Mouse (Mus musculus) lung, postnatal 36 days (tissue): ENCODE results near the gene Filip1l.

ENCODE experiments used
- DNase-seq: peaks from one replicate; pipeline ENCODE4 v3.0.0; 2022; ENCODE audit warnings: mixed read lengths

Filip1l gene

DNA sequence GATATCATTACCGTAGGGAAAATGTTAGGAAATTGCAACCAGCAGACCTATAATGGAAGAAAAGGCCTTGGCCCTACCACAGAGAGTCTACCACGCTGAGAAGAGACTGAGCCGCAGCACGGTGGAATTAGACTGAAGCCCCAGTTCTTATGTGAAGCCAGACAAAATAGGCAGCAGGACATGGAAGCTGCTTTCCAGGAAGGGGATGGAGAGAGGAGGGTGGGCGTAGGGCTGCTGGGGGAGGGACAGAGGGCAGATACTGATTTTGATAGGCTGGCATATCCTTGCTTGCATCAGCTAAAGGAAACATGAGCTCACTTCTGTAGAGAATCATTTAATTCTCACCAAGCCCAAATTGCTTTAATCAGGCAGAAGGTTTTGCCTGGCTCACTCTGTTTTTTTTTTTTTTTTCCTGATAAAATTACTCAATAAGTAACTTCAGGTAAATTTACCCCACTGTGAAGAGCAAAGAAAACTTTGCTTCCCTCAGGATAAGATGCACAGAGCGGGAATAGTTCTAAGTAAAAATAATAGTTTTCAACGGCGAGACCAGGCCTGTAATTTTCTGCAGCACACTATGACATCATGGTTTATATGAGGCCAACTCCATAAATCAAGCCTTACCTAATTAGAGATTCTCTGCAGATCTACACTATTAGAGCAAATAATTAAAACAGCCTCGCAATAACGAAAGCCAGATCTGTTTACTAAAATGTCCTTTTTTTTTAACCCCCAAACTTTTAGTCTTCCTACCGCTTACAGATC, 84.8 kb downstream of the Filip1l start:
- no peak for DNase-seq

DNA sequence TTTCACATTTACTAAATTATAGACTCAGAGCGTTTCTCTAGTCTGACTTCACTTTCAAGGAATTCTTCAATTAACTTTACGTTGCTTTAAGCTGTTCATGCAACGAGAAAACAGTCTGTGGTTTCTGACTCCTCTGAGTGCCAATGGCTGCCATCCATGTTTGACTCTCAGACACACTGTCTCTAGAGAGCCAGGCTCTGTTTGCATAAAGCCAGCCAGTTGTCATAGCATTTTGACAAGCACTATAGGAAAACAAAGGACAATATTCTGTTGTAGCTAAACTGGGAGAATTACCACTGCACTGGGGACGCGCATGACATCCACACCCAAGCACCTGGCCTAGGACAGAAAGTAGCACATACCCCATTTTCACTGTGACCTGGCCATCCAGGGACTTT, 85.4 kb downstream of the Filip1l start:
- no peak for DNase-seq

DNA sequence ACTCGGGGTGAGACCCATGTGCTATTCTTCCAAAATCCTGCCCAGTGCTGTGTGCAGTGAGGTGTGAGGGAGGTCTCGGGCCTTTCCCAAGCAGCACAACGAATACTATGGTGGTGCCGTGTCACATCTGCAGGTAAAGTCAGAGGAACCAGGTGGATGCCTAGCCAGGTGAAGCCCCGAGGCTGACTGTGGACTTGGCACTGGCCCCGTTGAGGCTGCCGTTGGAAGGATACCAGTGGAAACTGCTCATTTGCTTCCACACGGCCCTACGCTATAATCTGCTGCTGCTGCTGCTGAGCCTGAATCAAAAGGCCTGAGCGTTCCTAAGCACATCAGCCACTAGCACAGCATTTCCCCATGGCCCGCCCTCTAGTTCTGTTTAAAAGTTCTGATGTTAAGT, 86.3 kb downstream of the Filip1l start:
- no peak for DNase-seq

DNA sequence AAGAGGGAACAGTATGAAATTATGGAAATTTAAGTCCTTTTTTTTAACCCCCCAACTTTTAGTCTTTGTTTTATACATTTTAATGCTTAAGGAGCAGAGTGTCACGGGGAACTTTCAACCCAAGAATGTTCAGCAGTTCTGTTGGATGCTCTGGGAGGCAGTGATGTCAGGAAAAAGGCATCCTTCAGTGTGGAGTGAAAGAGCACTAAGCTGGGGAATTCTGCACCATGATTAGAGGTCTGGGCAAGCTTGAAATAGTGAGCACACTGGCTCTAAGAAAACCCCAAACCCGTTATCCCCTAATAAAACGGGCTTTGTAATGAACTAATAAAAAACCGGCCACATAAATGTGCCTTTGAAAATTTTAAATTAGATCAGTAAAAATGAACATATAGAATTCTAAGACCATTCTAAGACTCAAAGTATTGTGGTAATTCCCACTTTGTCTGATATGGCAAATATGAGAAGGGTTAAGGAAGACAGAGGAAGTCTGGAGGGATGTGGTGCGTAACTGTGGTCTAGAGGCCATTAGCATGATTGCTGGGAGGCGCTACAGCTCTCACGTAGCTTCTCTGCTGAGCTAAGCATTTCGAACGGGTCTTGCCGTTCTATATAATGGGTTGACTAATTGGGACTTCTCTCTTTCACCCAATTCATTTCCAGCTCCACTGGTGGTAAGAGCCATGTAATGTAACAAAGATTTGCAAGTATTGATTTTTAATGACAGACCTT, 88.0 kb downstream of the Filip1l start:
- DNase-seq, result no peak

DNA sequence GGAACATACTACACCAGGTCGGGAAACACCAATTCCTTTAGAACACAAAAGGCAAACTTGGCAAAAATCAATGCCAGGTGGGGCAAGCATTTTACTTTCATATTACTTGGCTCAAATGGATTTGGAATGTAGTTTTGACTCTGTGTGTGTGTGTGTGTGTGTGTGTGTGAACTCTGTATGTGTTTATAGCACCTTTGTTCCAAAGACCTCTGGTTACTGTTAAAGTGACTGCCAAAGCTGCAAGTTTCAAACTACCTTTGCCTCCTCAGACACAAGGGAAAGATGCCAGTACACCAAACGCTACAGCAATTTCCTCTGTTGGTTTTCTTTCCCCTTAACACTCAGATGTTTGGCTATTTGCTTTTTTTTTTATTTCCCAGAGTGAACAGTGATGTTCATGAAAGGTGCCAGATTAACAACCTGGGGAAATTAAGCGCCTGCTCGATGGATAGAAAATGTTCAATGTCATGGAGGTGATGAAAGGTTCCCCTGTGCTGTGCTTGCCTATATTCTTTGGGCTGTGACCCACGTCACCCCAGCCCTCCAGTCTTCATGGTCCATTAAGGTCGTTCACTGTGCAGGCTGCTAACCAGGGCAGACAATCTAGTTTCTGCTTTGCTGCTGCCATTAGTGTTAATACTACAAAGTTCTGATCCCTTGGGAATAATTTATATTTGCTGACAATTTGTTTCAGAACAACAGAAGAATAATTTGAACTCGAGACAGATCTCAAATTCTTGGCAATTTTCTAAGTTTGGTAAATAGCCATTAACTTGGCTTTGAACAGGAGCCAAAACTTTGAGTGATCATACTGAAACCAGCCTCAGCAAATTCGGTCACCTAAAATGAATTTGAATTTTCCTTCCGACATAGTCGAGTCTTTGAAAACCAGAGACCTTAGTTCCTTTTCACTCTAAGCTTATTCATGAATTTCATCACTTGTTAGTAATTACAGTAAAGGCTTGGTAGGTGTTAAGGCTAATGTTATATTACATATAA, 92.5 kb downstream of the Filip1l start:
- no peak for DNase-seq

DNA sequence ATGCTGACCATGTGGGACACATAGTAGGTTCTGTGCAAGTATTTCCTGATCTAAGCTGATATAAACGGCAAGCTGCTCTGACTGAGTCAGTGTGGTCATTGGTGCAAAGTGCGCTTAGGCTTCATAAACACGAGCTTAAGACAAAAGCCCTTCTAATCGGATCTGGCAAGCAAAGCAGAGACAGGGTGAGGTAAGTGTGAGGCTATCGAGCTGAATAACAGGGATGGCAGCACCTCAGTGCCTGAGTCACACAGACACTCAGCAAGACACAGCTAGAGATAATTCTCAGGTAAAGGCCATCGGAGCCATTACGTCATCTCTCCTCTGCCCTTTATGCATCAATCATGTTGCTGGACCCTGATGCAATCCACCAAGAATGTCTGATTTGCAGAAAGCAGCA, 100.1 kb downstream of the Filip1l start:
- no peak for DNase-seq

DNA sequence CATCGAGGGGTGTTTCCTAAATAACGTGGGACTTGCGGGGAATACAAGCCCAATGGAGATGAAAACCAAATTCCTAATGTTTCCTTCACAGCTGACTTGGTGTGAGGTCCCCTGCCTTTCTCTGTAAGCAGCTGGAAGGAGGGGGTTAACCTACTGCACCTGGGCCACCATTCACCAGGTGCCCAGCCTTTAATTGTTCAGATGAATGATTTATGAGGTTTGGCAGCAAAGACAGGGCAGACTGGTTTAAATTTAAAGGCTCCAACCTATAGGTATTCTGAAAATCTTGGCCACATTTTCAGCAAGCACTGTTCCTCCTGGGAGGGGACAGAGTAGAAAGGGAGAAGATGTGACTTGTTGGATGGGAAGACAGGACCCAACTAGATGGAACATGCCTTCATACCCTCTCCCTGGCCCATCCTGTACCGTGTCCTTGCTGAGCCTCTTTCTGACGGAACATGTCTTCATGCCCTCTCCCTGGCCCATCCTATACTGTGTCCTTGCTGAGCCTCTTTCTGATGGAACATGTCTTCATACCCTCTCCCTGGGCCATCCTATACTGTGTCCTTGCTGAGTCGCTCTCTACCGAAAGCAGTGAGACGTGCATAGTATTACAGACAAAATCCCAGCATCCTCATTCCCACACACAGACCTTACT, 101.3 kb downstream of the Filip1l start:
- DNase-seq, result no peak

DNA sequence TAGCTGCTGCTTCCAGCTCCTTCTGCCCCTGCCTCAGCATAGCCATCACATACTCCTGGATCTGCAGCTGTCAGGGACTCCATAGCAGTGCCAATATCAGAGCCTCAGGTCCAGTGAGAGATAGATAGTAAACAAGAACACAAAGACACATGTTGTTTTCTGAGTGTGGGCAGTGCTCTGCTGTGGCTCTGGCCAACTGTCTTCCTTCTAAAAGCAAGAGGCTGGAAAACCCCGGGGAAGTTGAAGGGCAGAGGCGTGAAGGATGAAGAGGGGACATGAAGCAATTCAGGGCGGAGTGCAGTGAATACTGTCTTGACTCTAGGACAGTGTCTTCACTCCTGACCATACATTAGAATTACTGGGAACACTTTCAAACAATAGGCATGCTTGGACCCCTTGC, 102.7 kb downstream of the Filip1l start:
- DNase-seq, result no peak

DNA sequence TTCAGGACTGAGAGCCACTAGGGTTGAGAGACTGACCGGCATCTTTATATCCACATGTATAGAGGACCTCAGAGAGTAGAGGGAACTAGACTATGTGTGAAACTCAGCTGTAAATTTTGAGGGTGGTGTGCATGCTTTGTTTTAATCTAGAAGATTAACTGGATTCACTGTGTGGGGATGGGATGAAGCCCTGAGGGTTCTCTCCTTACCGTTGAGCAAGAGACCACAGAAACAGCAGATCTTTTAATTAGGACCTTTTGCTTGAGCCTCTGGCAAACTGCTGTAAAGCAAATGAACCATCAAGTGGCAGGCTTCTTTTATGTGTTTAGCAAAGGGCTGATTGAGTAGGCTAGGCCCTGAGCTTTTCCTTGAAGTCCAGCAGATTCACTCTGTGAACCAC, 103.1 kb downstream of the Filip1l start:
- DNase-seq, result no peak

DNA sequence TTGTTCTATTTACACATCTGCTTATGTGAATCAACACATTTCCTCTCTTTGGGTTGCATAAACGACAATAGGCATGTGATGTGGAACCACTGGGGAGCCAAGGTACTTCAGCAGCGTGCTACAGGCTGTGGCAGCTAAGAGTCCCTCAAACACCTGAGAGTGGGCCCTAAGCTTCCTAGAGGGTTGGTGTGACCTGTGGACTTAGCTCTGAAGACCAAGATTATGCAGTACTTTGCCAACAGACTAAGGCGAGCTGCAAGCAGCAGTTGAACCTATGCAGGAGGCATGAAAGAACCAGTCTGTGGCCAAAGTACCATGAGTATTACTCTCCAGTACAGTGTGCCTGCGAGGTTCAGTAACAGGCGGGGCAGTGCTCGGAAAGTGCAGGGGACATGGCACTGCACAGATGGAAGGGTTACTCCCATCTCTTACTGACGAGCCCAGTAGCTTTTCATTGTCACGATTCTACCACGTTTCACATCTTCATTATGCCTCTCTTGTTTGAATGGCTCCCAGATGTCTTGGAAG, 112.6 kb downstream of the Filip1l start:
- no peak for DNase-seq

DNA sequence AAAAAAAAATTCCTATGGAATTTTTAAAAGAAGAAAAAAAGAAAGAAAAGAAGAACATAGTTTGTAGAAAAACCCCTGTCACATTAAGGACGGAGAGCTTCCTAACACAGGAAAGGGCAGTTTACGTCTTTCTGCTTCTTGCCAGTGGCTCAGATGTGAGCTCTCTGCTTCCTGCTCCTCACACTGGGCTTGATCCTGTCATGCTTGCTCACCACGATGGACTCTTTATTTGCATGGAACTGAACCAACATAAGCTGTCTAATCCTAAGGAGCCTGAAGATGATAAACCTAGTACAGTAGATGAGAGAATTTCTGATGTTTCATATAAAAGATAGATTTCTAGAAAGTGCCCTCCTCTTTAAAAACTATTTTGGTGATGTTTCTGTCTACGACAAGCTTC, 116.4 kb downstream of the Filip1l start:
- no peak for DNase-seq

DNA sequence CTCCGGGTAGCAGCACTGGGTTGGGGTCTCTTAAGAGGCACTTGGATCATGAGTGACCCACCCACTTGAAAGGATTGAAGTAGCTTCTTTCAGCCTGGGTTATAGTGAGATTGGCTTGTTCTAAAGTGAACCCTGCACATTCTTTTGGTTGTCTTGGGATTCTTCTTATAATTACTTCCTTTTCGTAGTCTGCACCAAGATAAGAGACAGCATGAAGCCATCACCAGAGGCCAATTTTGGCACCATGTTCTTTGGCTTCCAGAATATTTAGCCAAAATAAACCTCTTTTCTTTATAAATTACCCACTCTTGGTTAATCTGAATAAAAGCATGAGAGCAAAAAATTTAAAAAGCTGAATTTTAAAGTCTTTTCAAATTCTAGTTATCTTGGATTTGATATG, 117.0 kb downstream of the Filip1l start:
- no peak for DNase-seq

DNA sequence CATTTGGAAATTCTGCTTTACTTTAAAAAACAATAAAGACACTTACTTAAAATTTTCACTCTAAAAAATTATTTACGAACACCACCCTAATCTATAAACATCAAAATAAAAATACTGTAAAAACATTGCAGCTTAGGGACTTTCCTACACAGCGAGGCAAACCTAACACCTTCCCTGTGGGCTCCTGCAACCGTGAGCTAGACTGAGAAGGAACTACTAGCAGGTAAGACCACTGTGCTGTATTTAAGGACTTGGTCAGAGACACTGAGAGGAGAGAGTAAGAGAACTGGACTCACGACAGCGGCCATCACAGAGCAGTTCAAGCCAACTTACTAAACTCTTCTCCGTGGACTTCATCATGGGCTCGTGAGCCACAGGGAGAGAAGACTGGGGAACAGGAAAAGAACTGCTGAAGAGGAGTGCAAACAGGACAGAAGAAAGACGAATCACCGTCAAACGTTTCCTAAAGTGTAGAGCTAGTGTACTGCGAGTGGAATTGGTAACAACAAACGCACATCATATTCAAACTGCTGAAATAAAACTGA, 117.5 kb downstream of the Filip1l start:
- no peak for DNase-seq

DNA sequence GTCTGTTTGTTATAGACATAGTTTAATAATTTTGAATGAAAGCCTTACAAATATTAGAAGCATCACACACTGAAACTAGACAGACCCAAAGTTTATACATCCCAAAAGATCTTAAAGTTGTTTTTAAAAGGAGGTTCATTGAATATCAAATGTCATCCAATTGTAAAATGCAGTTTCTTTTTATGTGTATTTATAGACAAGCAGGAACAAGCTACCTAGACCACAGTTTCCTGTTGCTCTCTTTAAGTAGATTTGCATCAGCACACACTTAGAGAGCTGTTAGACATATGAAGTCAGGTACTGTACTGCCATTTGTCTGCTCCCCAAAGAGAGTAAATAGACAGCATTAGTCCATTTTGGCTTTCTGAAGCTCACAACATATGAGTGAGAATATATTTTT, 118.2 kb downstream of the Filip1l start:
- no peak for DNase-seq

DNA sequence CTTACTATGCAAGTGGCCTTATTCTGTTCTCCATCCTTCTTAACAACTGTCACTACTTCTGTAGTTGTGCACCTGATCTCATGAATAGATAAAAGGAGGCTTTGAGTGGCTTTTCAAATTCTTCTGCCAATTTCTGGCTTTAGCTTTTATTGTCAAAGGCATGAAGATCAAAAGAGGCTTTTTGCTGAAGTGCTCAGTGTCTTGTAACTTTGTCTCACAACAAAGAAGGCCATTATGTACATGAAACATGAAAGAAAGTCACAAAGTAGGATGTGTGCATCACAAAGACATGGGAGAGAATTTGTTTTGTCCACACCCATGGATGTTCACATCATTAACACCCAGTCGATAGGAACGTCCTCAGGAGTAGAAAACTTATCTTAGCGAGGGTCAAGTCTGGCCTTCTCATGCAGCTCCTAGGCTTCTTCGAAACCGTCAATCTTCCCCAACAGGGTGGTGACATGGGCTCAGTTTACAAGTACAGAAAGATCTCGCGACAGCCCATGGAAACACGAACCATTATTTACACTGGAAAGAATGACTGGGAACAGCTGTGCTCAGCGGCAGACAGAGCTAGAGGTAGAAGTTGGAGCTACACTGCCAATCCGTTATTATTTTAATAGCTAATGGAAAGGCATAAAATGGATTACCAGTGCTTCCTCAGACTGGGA, 120.7 kb downstream of the Filip1l start:
- DNase-seq, result no peak

DNA sequence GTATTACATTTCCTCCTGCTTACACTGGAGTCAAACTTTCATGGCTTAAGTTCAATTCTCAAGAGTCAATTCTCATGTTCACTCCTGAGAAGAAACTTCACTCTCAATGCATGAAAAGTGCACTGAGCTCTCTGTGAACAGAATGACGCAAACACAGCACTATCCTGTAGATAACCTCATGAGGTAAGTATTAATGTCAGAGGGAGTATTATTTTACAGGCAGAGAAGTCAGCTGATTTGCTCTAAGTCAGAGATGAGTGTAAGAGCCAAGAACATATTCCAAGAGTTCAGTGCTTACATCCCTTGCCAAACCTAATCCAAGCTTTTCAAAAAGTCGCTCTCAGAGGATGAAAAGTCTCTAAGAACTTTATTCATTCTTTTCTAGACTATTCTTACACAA, 125.6 kb downstream of the Filip1l start:
- no peak for DNase-seq

DNA sequence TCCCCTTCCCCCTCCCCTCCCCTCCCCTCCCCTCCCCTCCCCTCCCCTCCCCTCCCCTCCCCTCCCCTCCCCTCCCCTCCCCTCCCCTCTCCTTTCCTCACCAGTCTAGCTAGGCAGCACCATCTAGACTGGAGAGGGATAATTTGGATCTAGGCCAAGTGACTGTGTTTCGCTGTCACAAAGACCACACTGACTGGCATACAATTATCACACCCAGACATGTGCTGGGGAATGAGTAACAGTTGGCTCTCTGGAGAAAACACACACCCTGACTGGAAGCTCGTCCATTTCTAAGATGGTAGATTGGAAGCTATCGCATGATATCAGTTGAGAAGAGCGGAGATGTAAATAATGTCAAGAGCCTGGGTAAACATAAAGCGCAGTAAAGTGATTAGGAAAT, 126.9 kb downstream of the Filip1l start:
- DNase-seq, result no peak

DNA sequence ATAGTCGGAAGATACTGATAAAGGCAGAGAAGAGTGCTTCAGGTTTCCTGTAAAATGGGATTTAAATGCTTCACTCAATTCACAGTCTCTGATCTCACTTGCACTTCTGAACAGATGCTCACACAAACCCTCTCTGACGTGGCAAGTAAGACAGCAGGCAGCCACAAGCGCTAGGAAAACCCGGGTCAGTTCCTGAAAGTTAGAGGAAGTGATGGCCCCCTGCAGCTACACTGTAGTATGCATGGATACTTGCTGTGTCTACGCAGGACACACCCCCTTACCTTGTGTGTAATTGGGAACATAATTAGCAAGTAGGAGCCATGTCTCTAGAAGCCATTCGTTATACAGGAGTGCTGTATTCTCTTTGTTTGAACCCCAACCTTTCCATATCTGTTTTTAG, 129.4 kb downstream of the Filip1l start:
- DNase-seq, result no peak

DNA sequence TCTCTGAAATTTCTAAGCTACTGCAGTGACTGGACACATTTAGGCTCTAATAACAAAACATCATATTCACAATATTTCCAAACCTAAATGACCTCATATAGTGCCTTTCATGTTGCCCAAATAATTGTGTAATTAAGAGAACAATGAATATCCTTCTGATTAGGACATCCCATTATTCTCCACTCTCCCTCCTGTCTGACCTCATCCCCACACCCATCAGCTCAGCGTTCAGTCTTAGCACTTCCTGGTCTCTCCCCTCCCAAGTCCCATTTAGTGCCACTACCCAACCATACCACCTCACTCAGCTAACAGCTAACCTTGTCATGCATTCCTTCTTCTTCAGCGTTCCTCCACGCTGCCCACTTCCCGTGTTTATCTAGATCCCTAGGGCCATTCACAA, 130.0 kb downstream of the Filip1l start:
- DNase-seq, result no peak

DNA sequence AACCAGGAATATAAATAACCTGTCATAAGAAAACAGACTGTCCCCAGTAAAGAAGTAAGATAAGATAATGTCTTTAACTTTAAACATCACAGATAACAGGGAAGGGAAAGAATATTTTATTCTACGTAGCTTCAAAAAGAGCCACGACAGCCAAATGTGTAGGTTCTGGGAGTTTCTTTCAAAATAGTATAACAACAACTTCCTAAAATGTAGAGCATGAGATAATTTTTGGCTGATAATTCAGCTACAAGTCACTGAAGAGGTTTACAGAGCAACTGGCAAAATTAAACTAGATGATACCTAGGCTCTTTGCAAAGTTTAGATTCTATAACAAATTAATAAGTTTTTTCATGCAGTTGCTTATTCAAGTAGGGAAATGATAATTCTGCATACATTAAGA, 130.6 kb downstream of the Filip1l start:
- DNase-seq, result no peak

DNA sequence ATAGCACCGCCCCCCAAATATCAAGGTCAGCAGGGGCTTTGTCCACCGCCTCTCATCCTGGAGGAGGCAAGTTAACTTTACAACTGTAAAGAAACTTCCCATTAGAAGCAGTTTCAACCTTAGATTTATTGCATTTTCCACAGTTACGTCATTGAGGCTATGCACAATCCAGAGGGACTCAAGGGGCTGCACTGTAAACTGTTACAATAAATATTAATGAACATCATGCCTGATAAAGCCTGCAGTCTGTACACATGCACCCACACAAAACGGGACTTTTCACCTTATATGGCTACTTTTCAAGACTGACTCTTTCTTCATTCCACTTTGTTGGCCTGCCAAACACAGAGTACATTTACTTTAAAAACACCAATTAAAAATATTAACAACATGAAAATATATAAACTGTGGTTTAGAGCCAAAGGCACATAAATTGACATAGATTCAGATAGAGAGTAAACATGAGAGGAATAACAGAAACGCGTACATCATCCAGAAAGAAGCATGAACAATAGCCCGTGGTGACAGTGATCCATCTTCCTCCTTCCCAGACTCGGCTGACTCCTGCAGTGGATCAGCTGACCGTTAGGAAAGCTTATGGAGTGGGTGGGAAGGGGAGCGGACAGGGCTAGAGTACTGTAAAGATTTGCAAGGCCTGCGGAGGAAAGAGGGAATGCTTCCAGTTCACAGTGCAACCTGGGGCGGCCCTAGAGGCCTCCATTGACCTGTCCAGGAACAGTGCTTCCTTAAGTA, 131.3 kb downstream of the Filip1l start:
- DNase-seq, result no peak
